Mouse (Mus musculus): Measurements from ENCODE around the gene Ptrh2. TPM values are rescaled to one million over a fixed set of nuclear protein-coding genes. Genes with fewer than 3 reads are reported as not detected.
"Not testable (repeated sequence)": the region's sequence is repeated elsewhere in the genome, so short reads cannot be mapped to it uniquely, and the experiment has no call there.

Gene Ptrh2
- total RNA-seq, 4 experiments from 2014 or later, result 9.2 to 10.6 (median 10.0) TPM

DNA sequence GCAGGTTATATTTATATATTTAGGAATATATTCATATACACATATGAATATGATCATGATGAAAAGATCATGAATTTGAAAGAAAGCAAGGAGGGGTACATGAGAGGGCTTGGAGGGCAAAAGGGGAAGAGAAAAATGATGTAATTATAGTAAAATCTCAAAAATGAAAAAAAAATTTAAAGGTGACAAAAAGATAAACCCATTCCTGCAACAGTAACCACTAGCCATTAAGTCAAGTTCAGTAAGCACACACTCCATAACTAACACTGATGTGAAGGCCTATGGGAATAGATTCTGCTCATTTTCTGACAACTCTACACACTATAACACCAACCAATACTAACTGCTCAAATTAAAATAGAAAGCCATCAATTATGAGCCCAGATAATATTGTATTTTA lies 41.8 kb downstream of the Ptrh2 start:
- no peak for DNase-seq (ENCODE audit: low spot score in 2 of 2)

DNA sequence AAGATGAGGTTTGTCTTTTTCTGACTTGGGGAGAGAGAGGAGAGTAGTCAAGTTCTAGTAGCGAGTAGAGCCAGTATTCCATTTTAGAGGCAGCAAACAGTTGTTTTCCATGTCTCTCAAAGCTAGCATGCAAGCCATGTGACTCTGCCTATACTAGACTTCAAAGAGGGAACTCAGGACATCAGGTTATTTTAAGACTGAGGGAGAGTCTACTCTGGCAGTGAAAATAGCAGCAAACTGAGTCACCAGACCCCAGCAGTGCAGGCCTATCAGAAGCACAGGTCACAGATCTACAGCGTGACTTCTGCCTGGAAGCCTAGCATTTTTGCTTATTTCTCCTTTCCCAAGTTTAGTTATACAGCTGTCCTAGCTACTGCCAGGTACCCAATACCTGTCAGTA lies 47.7 kb downstream of the Ptrh2 start:
- DNase-seq (ENCODE audit: low spot score in 2 of 2), result no peak

DNA sequence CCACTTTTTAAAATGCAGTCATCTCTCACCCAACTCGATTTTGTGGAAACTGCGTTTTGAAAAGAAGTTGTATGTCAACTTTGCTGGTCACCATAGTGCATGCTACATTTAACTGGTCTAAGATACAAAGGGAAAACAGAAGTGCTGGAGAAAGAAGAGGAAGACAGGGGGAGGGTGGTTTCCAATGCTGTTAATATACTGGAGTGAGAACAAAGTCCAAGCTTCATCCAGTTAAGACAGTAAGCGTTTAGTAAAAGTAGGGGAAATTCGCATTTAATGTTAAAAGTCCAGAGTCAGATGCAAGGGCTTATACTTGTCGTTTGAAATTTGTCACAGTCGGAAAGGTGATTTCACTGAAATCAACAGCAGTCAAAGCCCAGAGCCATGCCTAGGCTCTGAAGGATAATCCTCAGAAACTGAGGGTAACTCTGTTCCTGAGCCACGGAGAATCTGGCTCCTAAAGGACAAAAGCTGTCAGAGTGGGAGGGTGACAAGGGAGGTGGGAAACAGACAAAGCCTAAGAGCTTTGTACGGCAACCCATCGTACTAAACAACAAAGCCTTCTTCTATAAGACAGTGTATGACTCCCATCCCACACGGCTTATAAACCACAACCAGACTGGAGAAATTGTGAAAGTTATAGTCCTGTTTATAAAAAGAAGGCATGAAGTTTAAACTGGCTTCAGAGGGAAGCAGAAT lies 50.6 kb downstream of the Ptrh2 start:
- DNase-seq (ENCODE audit: low spot score in 2 of 2), result no peak

DNA sequence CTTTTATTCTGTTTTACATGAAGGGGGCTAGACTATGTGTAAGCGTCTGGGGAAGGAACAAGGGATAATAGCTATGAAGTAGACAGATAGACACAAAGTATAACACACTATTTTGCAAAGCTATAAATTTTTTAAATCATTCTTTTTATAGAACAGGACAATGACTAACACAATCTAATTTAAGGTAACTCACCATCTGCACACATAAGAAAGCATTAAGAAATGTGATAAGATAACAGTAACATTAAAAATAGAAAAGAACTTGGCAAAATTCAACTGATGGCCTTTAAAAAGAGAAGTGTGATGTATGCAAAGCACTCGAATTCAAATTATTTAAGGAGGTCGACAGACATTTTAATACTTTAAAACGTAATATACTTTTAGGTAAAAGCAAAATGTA lies 51.2 kb downstream of the Ptrh2 start:
- no peak for DNase-seq (ENCODE audit: low spot score in 2 of 2)

DNA sequence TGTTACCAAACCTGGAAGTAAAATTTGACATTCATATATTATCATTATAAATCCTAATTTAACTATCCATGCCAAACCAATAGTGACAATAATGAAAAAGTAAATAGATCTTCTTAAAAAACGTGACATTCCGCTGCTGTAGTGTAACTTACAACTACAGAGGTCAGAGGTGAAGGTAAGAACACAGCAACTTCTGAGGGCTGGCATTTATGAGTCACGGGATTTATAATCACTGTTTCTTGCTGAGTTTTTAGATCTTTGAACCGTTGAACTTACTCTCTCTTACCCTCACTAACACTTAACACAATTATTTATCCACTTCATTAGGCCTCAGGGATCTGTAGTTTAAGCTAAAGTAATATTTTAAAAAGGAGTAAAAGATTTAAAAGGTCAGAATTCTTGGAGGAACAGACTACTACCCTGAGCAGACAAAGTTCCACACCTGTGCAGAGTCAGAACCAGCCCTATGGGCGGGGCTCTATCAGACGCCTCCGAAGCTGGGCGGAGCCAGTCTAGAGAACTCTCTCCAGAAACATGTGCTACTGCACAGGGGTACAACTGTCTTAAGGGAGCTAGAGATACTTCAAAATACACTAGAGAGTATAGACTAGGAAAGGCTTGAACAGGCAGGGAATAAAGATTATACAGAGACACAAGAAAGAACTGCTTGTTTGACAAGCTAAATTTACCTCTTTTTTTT lies 53.7 kb downstream of the Ptrh2 start:
- no peak for DNase-seq (ENCODE audit: low spot score in 2 of 2)

DNA sequence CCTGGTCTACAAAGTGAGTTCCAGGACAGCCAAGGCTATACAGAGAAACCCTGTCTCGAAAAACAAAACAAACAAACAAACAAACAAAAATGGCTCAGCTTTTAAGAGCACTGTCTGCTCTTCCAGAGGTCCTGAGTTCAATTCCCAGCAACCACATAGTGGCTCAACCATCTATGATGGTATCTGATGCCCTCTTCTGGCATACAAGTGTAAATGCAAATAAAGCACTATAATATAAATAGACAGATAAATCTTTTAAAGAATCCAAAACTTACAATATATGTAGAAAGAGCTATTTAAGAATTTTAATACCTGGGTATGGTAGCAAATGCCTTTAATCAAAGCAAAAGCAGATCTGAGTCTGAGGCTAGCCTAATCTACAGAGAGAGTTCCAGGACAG lies 54.5 kb downstream of the Ptrh2 start:
- DNase-seq (ENCODE audit: low spot score in 2 of 2), result not testable (repeated sequence)

DNA sequence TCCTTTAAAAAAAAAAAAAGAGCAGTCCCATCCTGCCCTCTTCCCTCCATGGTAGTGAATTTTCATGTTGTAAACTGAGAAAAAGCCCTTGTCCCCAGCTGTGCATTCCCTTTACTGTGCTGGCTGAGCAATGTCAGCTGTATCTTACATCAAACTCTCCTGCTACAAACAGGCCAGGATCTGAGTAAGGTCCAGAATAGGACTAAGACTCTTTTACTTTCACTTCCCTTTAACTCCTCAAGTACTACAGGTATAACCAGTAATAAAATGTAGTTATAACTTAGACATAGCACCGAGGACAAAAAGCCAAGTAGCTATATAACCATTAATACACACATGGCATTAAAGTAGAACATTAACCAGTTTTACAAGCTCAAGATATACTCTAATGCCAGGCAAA lies 55.2 kb downstream of the Ptrh2 start:
- DNase-seq (ENCODE audit: low spot score in 2 of 2), result no peak

DNA sequence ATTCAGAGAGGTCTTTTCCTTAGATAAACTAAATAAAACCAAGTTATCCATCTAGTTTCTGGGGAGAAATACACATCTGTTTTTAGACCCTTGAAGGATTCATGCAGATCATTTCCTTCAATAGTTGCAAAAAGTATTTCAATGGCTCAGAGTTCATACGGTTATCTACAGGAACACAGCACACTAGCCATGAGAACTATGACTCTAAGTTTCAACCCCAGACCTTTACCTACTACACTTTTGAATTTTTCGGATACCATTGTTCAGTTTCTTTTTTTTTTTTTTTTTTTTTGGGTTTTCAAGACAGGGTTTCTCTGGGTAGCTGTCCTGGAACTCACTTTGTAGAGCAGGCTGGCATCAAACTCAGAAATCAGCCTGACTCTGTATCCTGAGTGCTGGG lies 55.7 kb downstream of the Ptrh2 start:
- DNase-seq (ENCODE audit: low spot score in 2 of 2), result no peak

DNA sequence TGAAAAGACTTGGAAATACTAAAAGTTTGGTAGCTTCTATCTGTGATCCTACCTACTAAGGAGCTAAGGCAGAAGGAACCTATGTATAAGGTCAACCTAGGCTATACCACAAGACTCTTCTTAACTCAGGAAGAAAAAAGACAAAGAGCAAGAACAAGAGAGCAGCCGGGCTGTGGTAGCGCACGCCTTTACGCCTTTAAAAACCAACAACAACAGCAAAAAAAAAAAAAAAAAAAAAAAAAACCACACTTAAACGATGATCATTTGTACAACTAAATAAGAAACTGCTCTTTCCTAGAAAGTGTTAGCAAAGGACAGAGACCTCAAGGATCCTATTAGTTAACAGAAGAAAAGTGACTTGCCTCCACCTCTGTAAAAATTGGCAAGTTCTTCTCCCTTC lies 57.7 kb downstream of the Ptrh2 start:
- no peak for DNase-seq (ENCODE audit: low spot score in 2 of 2)

Other genes starting within 250 kb of the Ptrh2 start
- gene Rnft1, start 199.3 kb upstream of the Ptrh2 start, total RNA-seq (2022), result 10 to 100 TPM; 26.3 to 34.8 (median 27.0) TPM
- 10 to 100 TPM; 36.8 to 41.2 (median 39.4) TPM for gene Rps6kb1, start 139.2 kb upstream of the Ptrh2 start, total RNA-seq (2022)
- gene Tubd1, start 139.0 kb upstream of the Ptrh2 start, total RNA-seq (2022), result 1 to 10 TPM; 5.2 to 7.9 (median 7.1) TPM
- gene Vmp1, start 149 bp upstream of the Ptrh2 start, total RNA-seq (2022), result 100 to 1,000 TPM in 3 of 4 experiments, 10 to 100 TPM in 1; 97.5 to 125 (median 114) TPM
- gene Cltc, start 73.6 kb downstream of the Ptrh2 start, total RNA-seq (2022), result 100 to 1,000 TPM; 469 to 494 (median 482) TPM
- 10 to 100 TPM; 25.2 to 34.7 (median 29.0) TPM for gene Dhx40, start 123.8 kb downstream of the Ptrh2 start, total RNA-seq (2022)

Data from layer of hippocampus, adult 8-10 months (tissue).